ENCODE assay signal across 9 mouse cellular contexts in the genomic region with DNA sequence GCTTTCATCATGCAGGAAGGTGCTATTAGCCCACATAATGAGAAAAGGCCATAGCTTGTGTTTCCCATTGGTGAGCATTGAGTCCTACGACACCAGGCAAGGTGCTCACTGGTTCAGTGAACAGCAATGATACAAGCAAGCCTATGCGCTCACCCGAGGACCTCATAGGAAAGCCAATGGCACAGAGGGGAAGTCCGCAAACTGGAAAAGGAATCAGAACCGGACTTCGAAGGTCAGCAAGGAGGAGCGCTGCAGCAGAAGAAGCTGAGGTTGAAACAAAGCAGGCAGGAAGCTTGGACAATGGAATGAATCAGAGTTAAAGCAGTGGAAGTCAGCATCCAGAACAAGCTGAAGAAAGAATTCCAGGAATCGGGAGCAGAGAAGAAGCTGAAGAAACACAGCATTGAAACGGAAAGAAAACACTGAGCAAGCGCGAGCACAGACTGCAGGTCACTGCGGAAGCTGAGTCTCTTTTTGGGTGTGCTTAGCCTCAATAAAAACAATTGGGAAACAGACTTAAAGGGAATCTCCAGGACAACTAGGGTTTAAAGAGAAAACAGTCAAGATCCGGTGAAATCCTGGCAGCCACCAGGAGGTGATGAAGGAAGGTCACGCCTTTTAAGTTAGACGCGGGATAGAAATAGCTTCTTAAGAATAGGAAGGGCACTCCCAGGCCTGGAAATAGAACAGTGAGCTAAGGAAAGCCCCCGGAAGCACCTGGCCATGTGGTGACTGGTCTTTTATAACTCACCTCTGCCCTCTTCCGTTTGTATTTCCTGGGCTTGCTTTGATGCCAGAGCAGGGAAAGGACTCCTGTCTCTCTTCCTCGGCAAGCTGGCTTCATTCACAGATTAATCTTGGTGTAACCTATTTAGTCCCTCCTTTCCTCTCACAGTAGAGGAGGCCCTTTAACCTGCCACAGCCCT.
DNase-seq lines count a peak whose midpoint lies in the region; ATAC-seq and TF ChIP-seq lines count a peak whose summit lies in the region.
"Had no signal": no experiment of that assay in that cellular context is flagged by ENCODE, and none has a peak within 500 bp of the region (broad histone marks: within the 10 kb centered on the region; RNA-seq: fewer than 3 reads in every experiment).

No protein-coding gene starts in this region.

- H3K27me3 ChIP-seq in embryonic facial prominence, embryonic 14.5 days (replicated peaks; ENCODE audit: control insufficient read depth, insufficient read depth, low read length), result no peaks in the 10 kb centered on the region
- H3K27me3 ChIP-seq in kidney, adult 2 months (replicated peaks; ENCODE audit: control insufficient read depth, insufficient read depth, low read length), result no peaks in the 10 kb centered on the region
- H3K27me3 ChIP-seq in forebrain, embryonic 11.5 days (ENCODE audit: control insufficient read depth, insufficient read depth, low read length), result no peaks in the 10 kb centered on the region
- H3K27me3 ChIP-seq: neural tube, embryonic 13.5 days had no signal

- TF ChIP-seq CTCF in kidney, adult 2 months (conservative IDR thresholded peaks at IDR 0.05; ENCODE audit: insufficient read depth, insufficient read length, low read depth, low read length), result no peak

- TF ChIP-seq POLR2A in kidney, adult 2 months (IDR thresholded peaks at IDR 0.05; ENCODE audit: low read depth, low read length), result no peak

- DNase-seq in T-cell, adult 2 months (ENCODE audit: low spot score), result peak; percentile 77
- peak; percentile 19 for DNase-seq in embryonic facial prominence, embryonic 14.5 days (ENCODE audit: low spot score)
- peak; percentile 71 for DNase-seq in kidney, adult 2 months
- DNase-seq in lung, postnatal 36 days, result peak; percentile 72
- peak; percentile 52 for DNase-seq in thymus, postnatal 4 days
- DNase-seq in forebrain, embryonic 11.5 days (ENCODE audit: low spot score), result no peak
- DNase-seq in cerebellum, postnatal 25 days, result no peak

- H3K9ac ChIP-seq in embryonic facial prominence, embryonic 14.5 days (ENCODE audit: low read depth, low read length), result no peak overlapping the region
- no peak overlapping the region for H3K9ac ChIP-seq in forebrain, embryonic 11.5 days (ENCODE audit: low read length)
- H3K9ac ChIP-seq: embryonic facial prominence, embryonic 13.5 days; neural tube, embryonic 13.5 days had no signal

- no peak overlapping the region for H3K27ac ChIP-seq in embryonic facial prominence, embryonic 14.5 days (replicated peaks; ENCODE audit: low read depth, low read length)
- no peak overlapping the region for H3K27ac ChIP-seq in kidney, adult 2 months (ENCODE audit: insufficient read depth, low read depth, low read length)
- H3K27ac ChIP-seq in forebrain, embryonic 11.5 days (ENCODE audit: low read depth, low read length), result no peak overlapping the region
- H3K27ac ChIP-seq: embryonic facial prominence, embryonic 13.5 days; neural tube, embryonic 13.5 days had no signal

- H3K4me1 ChIP-seq in embryonic facial prominence, embryonic 14.5 days (ENCODE audit: control insufficient read depth, insufficient read depth, low read length), result no peaks in the 10 kb centered on the region
- no peaks in the 10 kb centered on the region for H3K4me1 ChIP-seq in kidney, adult 2 months (ENCODE audit: control insufficient read depth, insufficient read depth, low read length)
- no peaks in the 10 kb centered on the region for H3K4me1 ChIP-seq in forebrain, embryonic 11.5 days (replicated peaks; ENCODE audit: control insufficient read depth, insufficient read depth, low read length)
- H3K4me1 ChIP-seq: embryonic facial prominence, embryonic 13.5 days; neural tube, embryonic 13.5 days had no signal

- no peak overlapping the region for H3K4me3 ChIP-seq in embryonic facial prominence, embryonic 14.5 days (ENCODE audit: low read depth, low read length)
- no peak overlapping the region for H3K4me3 ChIP-seq in kidney, adult 2 months (ENCODE audit: insufficient read depth, low read depth, low read length)
- H3K4me3 ChIP-seq in forebrain, embryonic 11.5 days (ENCODE audit: low read depth, low read length), result no peak overlapping the region
- H3K4me3 ChIP-seq: embryonic facial prominence, embryonic 13.5 days; neural tube, embryonic 13.5 days had no signal

- ATAC-seq in embryonic facial prominence, embryonic 14.5 days (ENCODE audit: low read depth), result no peak
- no peak for ATAC-seq in forebrain, embryonic 11.5 days (replicated peaks; ENCODE audit: low FRiP score)

- H3K9me3 ChIP-seq in embryonic facial prominence, embryonic 14.5 days (ENCODE audit: control insufficient read depth, low read length), result no peaks in the 10 kb centered on the region
- H3K9me3 ChIP-seq in forebrain, embryonic 11.5 days (ENCODE audit: control insufficient read depth, low read length), result no peaks in the 10 kb centered on the region
- H3K9me3 ChIP-seq: embryonic facial prominence, embryonic 13.5 days; neural tube, embryonic 13.5 days had no signal

- no peak overlapping the region for H3K4me2 ChIP-seq in embryonic facial prominence, embryonic 14.5 days (ENCODE audit: low read depth, low read length)
- H3K4me2 ChIP-seq in forebrain, embryonic 11.5 days (ENCODE audit: low read depth, low read length, severe bottlenecking), result no peak overlapping the region
- H3K4me2 ChIP-seq: embryonic facial prominence, embryonic 13.5 days; neural tube, embryonic 13.5 days had no signal

- no peaks in the 10 kb centered on the region for H3K36me3 ChIP-seq in embryonic facial prominence, embryonic 14.5 days (ENCODE audit: control insufficient read depth, insufficient read depth, low read length)
- H3K36me3 ChIP-seq in kidney, adult 2 months (ENCODE audit: control insufficient read depth, insufficient read depth, low read length), result no peaks in the 10 kb centered on the region
- no peaks in the 10 kb centered on the region for H3K36me3 ChIP-seq in forebrain, embryonic 11.5 days (ENCODE audit: control insufficient read depth, insufficient read depth, low read length)
- H3K36me3 ChIP-seq: embryonic facial prominence, embryonic 13.5 days; neural tube, embryonic 13.5 days had no signal

- 64% methylated on average over 19 of the region's 19 CpGs for WGBS in embryonic facial prominence, embryonic 14.5 days
- WGBS in kidney, adult 2 months, result 46% methylated on average over 19 of the region's 19 CpGs
- WGBS in forebrain, embryonic 11.5 days, result 74% methylated on average over 19 of the region's 19 CpGs

Comparison
In these comparisons a context has a peak if more than half of its experiments do, and no peak if none do; other contexts are left out.
1. DNase-seq: peak in T-cell, adult 2 months (single experiment), embryonic facial prominence, embryonic 14.5 days (single experiment), kidney, adult 2 months (single experiment), lung, postnatal 36 days (single experiment) and thymus, postnatal 4 days (single experiment); none in forebrain, embryonic 11.5 days (single experiment) and cerebellum, postnatal 25 days (0 of 2).